Mouse (Mus musculus) ES-E14 (cell line): Measurements from ENCODE around the gene Sept9. TPM values are rescaled to one million over a fixed set of nuclear protein-coding genes. Genes with fewer than 3 reads are reported as not detected.

ENCODE experiments used
- DNase-seq: peaks from one replicate; pipeline ENCODE4 v3.0.0-alpha.2; 2013; ENCODE audit warnings: low read depth, low spot score
- H3K27ac ChIP-seq: 2 replicates; pipeline ENCODE4 v1.5.1; 2012; ENCODE audit warnings: low read depth, mild to moderate bottlenecking, low read length, moderate library complexity, mixed read lengths; ENCODE audit not compliant: poor library complexity, insufficient read depth, severe bottlenecking
- H3K36me3 ChIP-seq: 2 replicates; pipeline ENCODE4 v1.6.1; 2012; ENCODE audit warnings: mild to moderate bottlenecking, low read length, moderate library complexity, mixed read lengths; ENCODE audit not compliant: control insufficient read depth, poor library complexity, insufficient read depth, severe bottlenecking
- H3K4me1 ChIP-seq, 2 experiments: fragments of 150-350 bp in 1 of 2; sonication (generic) in 1 of 2; 2 replicates each; pipeline ENCODE4 v1.6.1; 2012; ENCODE audit warnings: low read length in 2 of 2, mild to moderate bottlenecking in 1 of 2, mixed read lengths in 1 of 2; ENCODE audit not compliant: control insufficient read depth in 2 of 2, insufficient read depth in 2 of 2, poor library complexity in 1 of 2
- H3K4me3 ChIP-seq, 2 experiments: fragments of 150-350 bp in 1 of 2; sonication (generic) in 1 of 2; 2 replicates each; pipeline ENCODE4 v1.5.1; 2012; ENCODE audit warnings: low read length in 2 of 2, low read depth in 1 of 2, mild to moderate bottlenecking in 1 of 2, mixed read lengths in 1 of 2; ENCODE audit not compliant: insufficient read depth in 1 of 2, poor library complexity in 1 of 2, severe bottlenecking in 1 of 2
- H3K9ac ChIP-seq: 2 replicates; pipeline ENCODE4 v1.6.1; 2012; ENCODE audit warnings: low read depth, mild to moderate bottlenecking, low read length, mixed read lengths; ENCODE audit not compliant: poor library complexity, insufficient read depth, severe bottlenecking
- H3K9me3 ChIP-seq: fragments of 150-350 bp; sonication (generic); 2 replicates; pipeline ENCODE4 v1.6.1; 2012; ENCODE audit warnings: low read depth, mild to moderate bottlenecking, low read length; ENCODE audit not compliant: control insufficient read depth, insufficient read depth
- CHD2 ChIP-seq: IDR thresholded peaks from 2 replicates; pipeline ENCODE4 v1.6.1; 2014; ENCODE audit warnings: mild to moderate bottlenecking, low read depth, low read length, inconsistent platforms
- HCFC1 ChIP-seq: IDR thresholded peaks from 2 replicates; pipeline ENCODE4 v1.6.1; 2012; ENCODE audit warnings: low read length, inconsistent platforms, borderline replicate concordance; ENCODE audit not compliant: insufficient read depth
- MAFK ChIP-seq: IDR thresholded peaks from 2 replicates; pipeline ENCODE4 v1.6.1; 2014; ENCODE audit warnings: mild to moderate bottlenecking, low read depth, low read length, inconsistent platforms; ENCODE audit not compliant: insufficient read depth
- ZC3H11A ChIP-seq: IDR thresholded peaks from 2 replicates; pipeline ENCODE4 v1.6.1; 2012; ENCODE audit warnings: low read depth, mild to moderate bottlenecking, inconsistent platforms, low read length, borderline replicate concordance
- ZNF384 ChIP-seq: IDR thresholded peaks from 2 replicates; pipeline ENCODE4 v1.6.1; 2012; ENCODE audit warnings: low read depth, low read length, inconsistent platforms
- in situ Hi-C, 2 experiments: fragments of 600-800 bp; cut with MboI; formaldehyde crosslinking; loops; one replicate each; pipeline ENCODE4 v1.15.1; 2025; ENCODE audit warnings: low sequenced_read_pairs in 2 of 2, inconsistent platforms in 1 of 2; ENCODE audit not compliant: unreplicated experiment in 2 of 2
- total RNA-seq: library from RNA; depleted of rRNA; stranded (reverse); fragments of 300-350 nt; gene quantifications from 2 replicates; pipeline ENCODE4 v1.2.3, GENCODE M21; 2012

Sept9 gene
- total RNA-seq, 1 experiment = 65.7 TPM

DNA sequence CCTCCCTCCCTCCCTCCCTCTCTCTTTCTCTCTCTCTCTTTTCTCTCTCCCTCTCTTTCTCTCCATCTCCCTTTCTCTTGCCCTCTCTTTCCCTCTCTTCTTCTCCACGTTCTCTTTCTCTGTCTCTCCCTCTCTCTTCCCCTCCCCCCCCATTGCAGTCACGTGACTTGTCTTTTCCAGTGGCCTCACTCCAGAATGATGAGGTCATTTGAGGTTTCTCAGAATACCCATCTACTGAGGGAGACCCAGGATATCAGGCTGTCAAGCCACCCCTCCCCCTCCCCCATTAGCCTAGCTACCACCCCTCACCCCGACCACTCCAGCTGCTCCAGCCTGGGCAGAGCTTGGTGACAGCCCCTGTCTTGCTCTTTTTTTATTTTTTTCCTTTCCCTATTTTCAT is 16.2 kb upstream of the Sept9 start:
- Histone ChIP-seq H3K36me3 (no peaks in the 10 kb centered on the region), H3K9me3 (no peaks in the 10 kb centered on the region), H3K4me3 (no peak overlapping the region), H3K27ac (no peak overlapping the region), H3K4me1 (no peaks in the 10 kb centered on the region), H3K9ac (no peak overlapping the region)
- DNase-seq = no peak
- TF ChIP-seq ZNF384 (no peak), ZC3H11A (no peak), HCFC1 (no peak)
- in situ Hi-C loops = no loop called here

DNA sequence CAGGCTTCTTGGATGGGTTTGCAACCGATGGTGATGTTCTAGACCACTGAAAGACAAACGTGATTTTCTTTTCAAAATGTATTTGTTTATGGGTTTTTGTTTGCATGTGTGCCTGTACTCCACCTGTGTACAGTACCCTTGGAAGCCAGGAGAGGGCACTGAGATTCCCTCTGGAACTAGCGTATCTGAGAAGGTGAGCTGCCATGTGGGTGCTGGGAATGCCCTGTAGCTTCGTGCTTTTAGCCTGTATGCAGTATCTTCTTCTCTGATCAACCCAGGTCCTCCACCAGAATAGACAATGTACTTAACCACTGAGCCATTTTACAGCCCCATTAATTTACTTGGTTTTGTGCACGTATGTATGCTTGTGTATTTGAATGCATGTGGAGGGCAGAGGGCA is 15.6 kb upstream of the Sept9 start:
- no peak for DNase-seq
- H3K27ac ChIP-seq = no peak overlapping the region
- no peak for TF ChIP-seq HCFC1
- TF ChIP-seq ZNF384 = no peak
- no peak for TF ChIP-seq CHD2
- in situ Hi-C loops = no loop called here
- H3K9me3 ChIP-seq = no peaks in the 10 kb centered on the region
- no peak overlapping the region for H3K9ac ChIP-seq
- H3K36me3 ChIP-seq = no peaks in the 10 kb centered on the region
- H3K4me1 ChIP-seq = no peaks in the 10 kb centered on the region
- H3K4me3 ChIP-seq = no peak overlapping the region

DNA sequence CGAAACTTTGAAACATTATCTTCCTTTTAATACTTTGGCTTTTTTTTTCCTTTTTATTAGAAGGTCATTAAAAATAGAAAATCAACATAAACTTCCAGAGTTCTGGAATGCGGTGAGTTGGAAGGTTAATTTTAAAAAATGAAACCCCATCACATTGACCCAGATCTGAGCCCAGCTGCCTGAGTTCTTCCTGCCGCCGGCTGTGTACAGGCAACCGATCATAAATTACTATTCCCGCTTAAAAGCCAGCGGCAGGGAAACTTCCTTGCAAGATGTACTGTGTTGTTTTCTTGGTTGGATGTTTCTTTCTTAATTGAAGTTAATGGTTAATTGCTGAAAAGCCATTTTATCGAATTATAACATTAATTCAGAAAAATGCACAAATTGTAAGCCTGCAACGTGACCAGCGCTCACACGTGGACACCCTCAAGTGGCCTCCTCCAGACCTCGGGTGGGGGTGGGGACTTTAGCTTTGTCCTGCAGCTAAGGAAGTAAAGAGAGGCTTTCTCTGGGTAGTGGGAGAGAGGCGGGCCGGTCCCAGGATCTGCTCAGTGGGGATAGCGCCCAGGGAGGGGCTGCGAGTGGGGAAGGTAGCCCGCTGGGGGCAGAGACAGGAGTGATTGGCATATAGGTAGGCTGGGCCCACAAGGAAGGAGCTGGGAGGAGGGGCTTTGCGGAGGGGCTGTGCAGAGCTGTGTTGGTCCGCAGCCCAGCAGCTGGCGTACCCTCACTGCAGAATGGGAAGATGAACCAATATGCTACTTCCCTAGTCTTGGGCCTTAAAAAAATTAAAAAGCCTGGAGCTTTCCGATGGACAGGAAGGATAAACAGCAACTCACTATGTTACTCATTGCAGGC is 14.2 kb upstream of the Sept9 start:
- no peak for DNase-seq
- no peak for TF ChIP-seq ZC3H11A
- no peak for TF ChIP-seq HCFC1
- TF ChIP-seq MAFK = no peak
- no peak for TF ChIP-seq ZNF384
- H3K36me3 ChIP-seq = no peaks in the 10 kb centered on the region
- H3K9me3 ChIP-seq = no peaks in the 10 kb centered on the region
- in situ Hi-C loops = no loop called here
- no peaks in the 10 kb centered on the region for H3K4me1 ChIP-seq
- 0 out of 2 replicates have a peak overlapping the region, but pooled peaks have one; percentile 49 for H3K9ac ChIP-seq
- H3K27ac ChIP-seq = no peak overlapping the region
- H3K4me3 ChIP-seq = peak overlapping the region; percentile 26 to 37; a peak in 2 of 4 replicates

DNA sequence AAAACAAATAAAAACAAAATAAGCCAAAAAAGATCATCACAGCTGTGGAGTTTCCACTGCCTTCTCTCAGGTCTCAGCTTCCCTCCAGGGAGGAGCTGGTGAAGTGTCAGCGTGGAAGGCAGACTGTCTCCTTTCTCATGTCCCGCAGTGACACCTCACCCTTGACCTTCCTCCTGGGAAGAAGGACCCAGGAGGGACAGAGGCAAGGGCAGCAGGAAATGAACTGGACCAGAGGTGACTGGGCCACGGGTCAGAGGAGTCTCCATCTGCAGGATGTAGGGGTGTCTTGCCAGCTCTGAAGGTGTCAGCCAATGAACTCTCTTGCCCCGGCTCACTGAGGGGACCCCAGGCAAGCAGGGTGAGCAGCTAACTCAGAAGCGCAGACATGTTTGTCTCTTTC is 7.9 kb upstream of the Sept9 start:
- H3K9me3 ChIP-seq = no peaks in the 10 kb centered on the region
- DNase-seq = no peak
- in situ Hi-C loops = no loop called here
- no peaks in the 10 kb centered on the region for H3K36me3 ChIP-seq
- TF ChIP-seq MAFK (no peak), HCFC1 (no peak), ZC3H11A (no peak)
- no peaks in the 10 kb centered on the region for H3K4me1 ChIP-seq
- no peak overlapping the region for H3K27ac ChIP-seq
- H3K9ac ChIP-seq = no peak overlapping the region
- H3K4me3 ChIP-seq = no peak overlapping the region

DNA sequence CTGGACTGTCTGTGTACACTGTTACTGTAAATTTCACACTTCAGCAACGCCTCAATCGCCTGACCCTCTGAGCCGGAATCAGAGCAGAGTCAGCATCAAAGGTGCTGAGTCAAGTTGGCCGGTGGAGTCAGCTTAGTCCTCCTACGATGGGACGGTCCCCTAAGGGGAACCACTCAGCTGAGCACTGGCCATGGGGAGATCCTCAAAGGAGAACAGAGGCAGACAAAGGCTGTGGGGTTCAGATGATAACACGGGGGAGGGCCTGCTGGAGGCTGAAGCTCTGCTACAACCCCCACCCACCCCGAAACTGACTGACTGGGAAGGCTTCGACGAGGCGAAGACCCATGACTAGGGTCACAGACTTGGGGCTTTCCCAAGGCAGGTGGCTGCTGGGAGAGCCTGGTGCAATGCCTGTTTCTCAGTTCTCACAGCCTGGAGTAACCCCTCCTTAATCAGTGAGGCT is 5.0 kb upstream of the Sept9 start:
- Histone ChIP-seq H3K4me1 (no peaks in the 10 kb centered on the region), H3K36me3 (no peaks in the 10 kb centered on the region), H3K9ac (no peak overlapping the region), H3K4me3 (no peak overlapping the region), H3K27ac (no peak overlapping the region), H3K9me3 (no peaks in the 10 kb centered on the region)
- no peak for DNase-seq
- in situ Hi-C loops = no loop called here
- TF ChIP-seq CHD2 (no peak), HCFC1 (no peak), ZC3H11A (no peak), MAFK (no peak), ZNF384 (no peak)
